Mouse (Mus musculus): ENCODE data around the gene Gm20388. TPM values are rescaled to one million over a fixed set of nuclear protein-coding genes. Genes with fewer than 3 reads are reported as not detected.
A peak's percentile ranks its signal among the peaks of the same experiment; 100 is the strongest.

The Gm20388 gene
- polyA plus RNA-seq, 1 experiment = 10.6 TPM

DNA sequence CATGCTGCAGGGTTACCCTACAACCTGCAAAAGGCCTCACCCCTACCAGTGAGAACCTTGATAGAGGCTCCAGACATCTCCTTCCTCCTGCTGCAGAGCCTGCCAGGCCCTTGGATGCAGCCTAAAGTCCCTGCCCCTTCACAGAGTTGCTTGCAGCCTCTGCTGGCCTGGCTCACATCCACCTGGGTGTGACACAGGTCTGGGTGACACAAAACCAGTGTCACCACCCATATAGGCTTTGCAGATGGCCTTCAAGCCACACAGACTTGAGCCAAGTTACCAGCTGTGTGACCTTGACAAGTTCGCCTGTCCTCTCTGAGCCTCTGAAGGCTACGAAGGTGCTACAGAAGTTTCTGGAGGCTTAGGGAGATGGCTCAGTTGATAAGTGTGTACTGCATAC, 1508.9 kb downstream of the Gm20388 start:
- WGBS = 58% methylated on average over 2 of the region's 2 CpGs
- TF ChIP-seq CTCF (IDR thresholded peaks at IDR 0.05; ENCODE audit: control insufficient read depth, insufficient read depth, low read length) (no peak), POLR2A (IDR thresholded peaks at IDR 0.05; ENCODE audit: borderline replicate concordance, control insufficient read depth, low read depth, low read length) (no peak)
- Histone ChIP-seq H3K27ac (ENCODE audit: control insufficient read depth, insufficient read depth, low read depth, low read length, poor library complexity) (no peak overlapping the region), H3K4me3 (replicated peaks; ENCODE audit: control insufficient read depth, low read depth, low read length) (no peak overlapping the region), H3K4me1 (ENCODE audit: control insufficient read depth, insufficient read depth, low read length) (no peaks in the 10 kb centered on the region)

DNA sequence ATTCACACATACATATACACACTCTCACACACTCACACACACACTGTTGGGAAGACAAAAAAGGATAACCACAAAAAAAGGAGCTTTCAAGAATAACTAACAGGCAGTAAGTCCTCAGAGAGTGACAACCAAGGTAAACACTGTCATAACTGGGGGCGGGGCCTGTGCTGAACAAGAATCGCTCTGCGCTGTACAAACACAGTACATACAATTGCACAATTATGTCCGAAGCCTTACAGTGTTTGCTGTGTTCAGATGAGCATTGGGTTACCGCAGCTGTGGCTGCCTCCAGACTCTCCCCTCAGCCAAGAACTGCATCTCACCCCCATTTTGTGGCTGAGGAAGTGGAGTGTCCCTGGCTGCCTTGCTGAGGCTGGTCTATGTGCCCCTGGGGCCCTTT, 1510.4 kb downstream of the Gm20388 start:
- Histone ChIP-seq H3K4me3 (replicated peaks; ENCODE audit: control insufficient read depth, low read depth, low read length) (no peak overlapping the region), H3K27ac (ENCODE audit: control insufficient read depth, insufficient read depth, low read depth, low read length, poor library complexity) (no peak overlapping the region), H3K4me1 (ENCODE audit: control insufficient read depth, insufficient read depth, low read length) (no peaks in the 10 kb centered on the region)
- WGBS = 89% methylated on average over 5 of the region's 5 CpGs
- TF ChIP-seq POLR2A (IDR thresholded peaks at IDR 0.05; ENCODE audit: borderline replicate concordance, control insufficient read depth, low read depth, low read length) (no peak), CTCF (IDR thresholded peaks at IDR 0.05; ENCODE audit: control insufficient read depth, insufficient read depth, low read length) (no peak)

DNA sequence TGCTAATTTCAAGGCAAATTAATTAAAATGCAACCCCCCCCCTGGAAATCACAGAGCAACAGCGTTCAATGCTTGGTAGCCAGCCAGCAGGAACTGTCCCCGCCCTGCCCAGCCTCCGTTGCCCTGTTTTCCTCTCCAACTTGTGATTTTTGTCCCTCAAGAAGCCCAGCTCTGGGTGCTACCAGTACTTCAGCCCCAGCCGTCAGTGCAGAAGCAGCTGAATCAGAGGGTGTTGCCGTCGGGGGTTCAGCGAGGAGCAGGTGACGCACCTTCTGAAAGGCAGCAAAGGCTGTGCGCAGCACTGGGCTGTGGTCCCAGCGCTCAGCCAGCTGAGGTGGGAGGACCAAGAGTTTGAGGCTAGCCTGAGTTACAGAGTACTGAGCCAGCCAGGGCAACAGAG, 1513.4 kb downstream of the Gm20388 start:
- no peaks in the 10 kb centered on the region for H3K4me1 ChIP-seq (ENCODE audit: control insufficient read depth, insufficient read depth, low read length)
- WGBS = 86% methylated on average over 10 of the region's 10 CpGs
- no peak overlapping the region for H3K4me3 ChIP-seq (replicated peaks; ENCODE audit: control insufficient read depth, low read depth, low read length)
- 0 out of 2 replicates have a peak overlapping the region, but pooled peaks have one; percentile 20 for H3K27ac ChIP-seq (ENCODE audit: control insufficient read depth, insufficient read depth, low read depth, low read length, poor library complexity)
- no peak for TF ChIP-seq CTCF (IDR thresholded peaks at IDR 0.05; ENCODE audit: control insufficient read depth, insufficient read depth, low read length)
- no peak for TF ChIP-seq POLR2A (IDR thresholded peaks at IDR 0.05; ENCODE audit: borderline replicate concordance, control insufficient read depth, low read depth, low read length)

DNA sequence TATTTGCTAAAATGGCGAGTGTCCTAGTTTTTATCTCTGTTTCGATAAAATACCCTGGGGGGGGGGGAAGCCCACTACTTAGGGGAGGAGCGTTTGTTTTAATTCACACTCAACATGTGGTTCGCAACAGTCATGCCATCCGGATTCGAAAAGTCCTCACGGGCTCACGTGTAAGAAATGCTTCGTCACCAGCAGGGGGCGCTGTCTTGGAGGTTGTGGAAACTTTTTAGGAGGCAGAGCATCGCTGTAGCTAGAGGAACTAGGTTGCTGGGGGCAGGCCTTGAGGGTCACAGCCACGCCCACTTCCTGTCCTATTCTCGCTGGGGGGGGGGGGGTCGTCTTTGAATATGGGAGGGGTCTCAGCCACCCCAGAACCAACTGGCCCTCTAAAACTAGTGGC, 1514.0 kb downstream of the Gm20388 start:
- WGBS = 74% methylated on average over 14 of the region's 14 CpGs

DNA sequence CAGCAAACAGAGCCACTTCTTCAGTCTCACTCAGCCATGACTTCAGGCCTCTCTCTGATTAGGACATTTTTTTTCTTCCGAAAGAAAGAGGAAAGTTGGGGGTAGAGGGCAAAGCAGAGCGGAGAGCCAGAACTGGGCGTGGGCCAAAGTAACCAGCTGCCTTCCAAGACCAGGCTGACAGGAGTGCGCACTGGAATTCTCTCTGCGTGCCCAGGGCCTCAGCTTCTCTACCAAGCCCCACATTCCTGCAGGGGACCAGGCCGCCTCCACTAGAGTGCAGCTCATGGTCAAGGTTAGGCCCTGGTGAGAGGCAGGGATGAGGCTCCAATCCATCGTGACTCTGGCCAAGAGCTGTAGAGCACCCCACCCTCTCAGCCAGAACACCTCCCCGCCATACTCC, 1520.9 kb downstream of the Gm20388 start:
- H3K4me3 ChIP-seq (replicated peaks; ENCODE audit: control insufficient read depth, low read depth, low read length) = no peak overlapping the region
- TF ChIP-seq POLR2A (IDR thresholded peaks at IDR 0.05; ENCODE audit: borderline replicate concordance, control insufficient read depth, low read depth, low read length) (no peak), CTCF (IDR thresholded peaks at IDR 0.05; ENCODE audit: control insufficient read depth, insufficient read depth, low read length) (no peak)
- WGBS = 86% methylated on average over 8 of the region's 8 CpGs
- H3K4me1 ChIP-seq (ENCODE audit: control insufficient read depth, insufficient read depth, low read length) = no peaks in the 10 kb centered on the region
- H3K27ac ChIP-seq (ENCODE audit: control insufficient read depth, insufficient read depth, low read depth, low read length, poor library complexity) = no peak overlapping the region

More for the DNA sequence above, 1514.0 kb downstream of the Gm20388 start:
- TF ChIP-seq POLR2A (IDR thresholded peaks at IDR 0.05; ENCODE audit: borderline replicate concordance, control insufficient read depth, low read depth, low read length) = no peak
- peak; percentile 41; the same call in 1 of the 2 replicates for TF ChIP-seq CTCF (IDR thresholded peaks at IDR 0.05; ENCODE audit: control insufficient read depth, insufficient read depth, low read length)
- H3K27ac ChIP-seq (ENCODE audit: control insufficient read depth, insufficient read depth, low read depth, low read length, poor library complexity) = no peak overlapping the region
- H3K4me3 ChIP-seq (replicated peaks; ENCODE audit: control insufficient read depth, low read depth, low read length) = no peak overlapping the region
- no peaks in the 10 kb centered on the region for H3K4me1 ChIP-seq (ENCODE audit: control insufficient read depth, insufficient read depth, low read length)

DNA sequence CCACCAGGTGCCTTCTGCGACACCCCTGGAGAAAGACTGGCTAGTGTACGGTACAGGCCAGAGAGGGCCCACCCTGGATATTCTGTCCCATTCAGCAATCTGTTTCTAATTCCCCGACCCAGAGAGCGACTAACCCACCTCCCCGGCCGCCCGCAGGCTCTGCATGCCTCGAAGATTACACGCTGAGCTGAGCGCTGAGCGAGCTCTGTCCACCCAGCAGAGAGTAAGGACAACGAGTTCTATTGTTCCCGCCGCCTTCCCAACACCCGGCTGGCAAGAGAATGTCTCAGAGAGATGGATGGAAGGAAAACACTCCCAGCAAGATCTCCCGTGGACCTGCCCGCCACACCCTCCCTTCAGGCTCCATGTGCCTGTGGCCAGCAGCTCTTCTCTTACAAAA, 1522.8 kb downstream of the Gm20388 start:
- no peak overlapping the region for H3K27ac ChIP-seq (ENCODE audit: control insufficient read depth, insufficient read depth, low read depth, low read length, poor library complexity)
- H3K4me3 ChIP-seq (replicated peaks; ENCODE audit: control insufficient read depth, low read depth, low read length) = no peak overlapping the region
- no peak for TF ChIP-seq POLR2A (IDR thresholded peaks at IDR 0.05; ENCODE audit: borderline replicate concordance, control insufficient read depth, low read depth, low read length)
- 63% methylated on average over 17 of the region's 17 CpGs for WGBS
- H3K4me1 ChIP-seq (ENCODE audit: control insufficient read depth, insufficient read depth, low read length) = no peaks in the 10 kb centered on the region

DNA sequence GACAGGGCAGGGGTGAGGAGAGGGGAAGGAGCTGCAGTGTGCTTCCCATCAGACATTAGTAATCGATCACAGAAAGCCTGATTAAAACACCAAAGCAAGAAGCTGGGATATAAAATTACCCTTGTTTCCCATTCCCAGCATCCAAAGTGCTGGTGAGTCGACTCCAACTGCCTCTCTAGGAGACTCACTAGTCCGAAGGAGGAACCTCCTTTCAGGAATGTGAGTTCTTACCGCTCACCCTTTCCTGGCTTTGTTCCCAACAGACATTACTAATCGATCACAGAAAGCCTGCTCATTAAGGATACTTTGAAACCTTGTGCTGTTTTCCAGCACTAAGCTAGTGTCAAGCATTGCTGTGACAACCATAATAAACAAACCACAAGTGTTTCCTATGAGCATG, 1526.0 kb downstream of the Gm20388 start:
- WGBS = 41% methylated on average over 5 of the region's 5 CpGs
- no peaks in the 10 kb centered on the region for H3K4me1 ChIP-seq (ENCODE audit: control insufficient read depth, insufficient read depth, low read length)
- no peak for TF ChIP-seq CTCF (IDR thresholded peaks at IDR 0.05; ENCODE audit: control insufficient read depth, insufficient read depth, low read length)
- no peak for TF ChIP-seq POLR2A (IDR thresholded peaks at IDR 0.05; ENCODE audit: borderline replicate concordance, control insufficient read depth, low read depth, low read length)

DNA sequence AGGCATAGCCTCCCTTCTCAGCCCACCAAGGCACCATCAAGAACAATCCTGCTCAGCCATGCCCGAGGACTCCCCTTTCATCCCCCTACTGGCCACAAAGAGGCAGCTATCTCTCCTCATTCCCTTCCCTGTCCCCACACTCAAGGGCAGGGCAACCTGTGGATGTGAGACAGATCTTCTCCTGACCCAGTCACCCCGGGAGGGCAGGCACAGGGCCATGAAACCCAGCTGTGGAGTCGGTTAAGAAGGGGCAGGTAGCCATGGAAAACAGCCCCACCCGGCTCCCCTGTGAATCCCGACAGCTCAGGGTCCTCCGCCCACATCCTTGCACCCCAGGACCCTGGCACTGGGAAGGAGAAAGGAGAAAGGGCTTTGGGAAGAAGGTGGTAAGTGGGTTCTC, 1526.9 kb downstream of the Gm20388 start:
- no peak overlapping the region for H3K27ac ChIP-seq (ENCODE audit: control insufficient read depth, insufficient read depth, low read depth, low read length, poor library complexity)
- no peak overlapping the region for H3K4me3 ChIP-seq (replicated peaks; ENCODE audit: control insufficient read depth, low read depth, low read length)
- TF ChIP-seq POLR2A (IDR thresholded peaks at IDR 0.05; ENCODE audit: borderline replicate concordance, control insufficient read depth, low read depth, low read length) (no peak), CTCF (IDR thresholded peaks at IDR 0.05; ENCODE audit: control insufficient read depth, insufficient read depth, low read length) (no peak)
- WGBS = 65% methylated on average over 6 of the region's 6 CpGs
- H3K4me1 ChIP-seq (ENCODE audit: control insufficient read depth, insufficient read depth, low read length) = no peaks in the 10 kb centered on the region

More for the DNA sequence above, 1526.0 kb downstream of the Gm20388 start:
- Histone ChIP-seq H3K27ac (ENCODE audit: control insufficient read depth, insufficient read depth, low read depth, low read length, poor library complexity) (no peak overlapping the region), H3K4me3 (replicated peaks; ENCODE audit: control insufficient read depth, low read depth, low read length) (no peak overlapping the region)

DNA sequence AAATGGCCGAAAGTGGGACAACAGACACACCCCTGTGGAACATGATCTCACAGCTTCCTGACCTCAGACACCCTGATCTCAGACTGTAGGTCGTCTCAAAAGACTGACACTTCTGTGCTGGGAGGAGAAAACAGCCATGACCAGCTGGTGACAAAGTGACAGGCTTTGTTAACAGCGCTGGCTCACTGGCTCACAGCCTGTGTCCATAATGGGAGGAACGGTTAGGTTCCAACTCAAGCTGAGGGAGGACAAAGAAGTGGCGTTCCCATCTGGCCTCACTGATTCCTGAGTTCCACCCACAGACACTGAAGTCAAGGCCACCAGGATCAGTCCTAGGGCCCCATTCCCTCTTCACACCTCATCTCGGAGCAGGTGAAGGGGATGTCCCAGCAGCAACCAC, 1527.5 kb downstream of the Gm20388 start:
- Histone ChIP-seq H3K27ac (ENCODE audit: control insufficient read depth, insufficient read depth, low read depth, low read length, poor library complexity) (no peak overlapping the region), H3K4me3 (replicated peaks; ENCODE audit: control insufficient read depth, low read depth, low read length) (no peak overlapping the region), H3K4me1 (ENCODE audit: control insufficient read depth, insufficient read depth, low read length) (no peaks in the 10 kb centered on the region)
- 71% methylated on average over 6 of the region's 6 CpGs for WGBS
- TF ChIP-seq POLR2A (IDR thresholded peaks at IDR 0.05; ENCODE audit: borderline replicate concordance, control insufficient read depth, low read depth, low read length) = no peak
- TF ChIP-seq CTCF (IDR thresholded peaks at IDR 0.05; ENCODE audit: control insufficient read depth, insufficient read depth, low read length) = no peak

Measured in bone marrow, adult 2 months (tissue).